Mouse (Mus musculus) liver, embryonic 14.5 days (tissue): Measurements from ENCODE around the gene Nup210.

ENCODE experiments used
- CTCF ChIP-seq: IDR thresholded peaks from 2 replicates; pipeline ENCODE4 v1.5.1; 2016; ENCODE audit warnings: antibody characterized with exemption, low read depth, control low read depth
- EP300 ChIP-seq: IDR thresholded peaks from 2 replicates; pipeline ENCODE4 v1.6.1; 2016; ENCODE audit warnings: antibody characterized with exemption, low read depth

DNA sequence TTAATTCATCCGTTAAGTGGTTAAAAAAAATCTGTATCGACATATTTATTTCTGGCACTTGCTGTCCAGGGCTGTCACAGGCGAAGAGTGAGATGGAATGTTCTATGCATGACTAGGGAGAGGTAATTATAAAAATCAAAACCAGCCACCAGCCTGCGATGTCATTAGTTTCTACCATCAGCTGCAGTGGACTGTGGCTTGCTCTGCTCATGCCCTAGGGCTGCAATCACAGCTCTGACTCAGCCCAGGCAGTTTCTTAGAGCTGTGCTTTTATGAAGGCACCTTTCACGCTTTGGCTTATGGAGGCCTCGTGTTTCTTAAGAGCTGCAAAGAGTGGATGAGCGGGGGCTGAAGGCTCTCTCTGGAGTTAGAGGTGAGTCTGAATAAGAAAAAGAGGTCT, 95.8 kb downstream of the Nup210 start:
- no peak for TF ChIP-seq CTCF
- no peak for TF ChIP-seq EP300
